Mouse (Mus musculus): Measurements from ENCODE around the gene Fndc8. TPM values are rescaled to one million over a fixed set of nuclear protein-coding genes. Genes with fewer than 3 reads are reported as not detected.

Gene Fndc8
- total and polyA plus RNA-seq, 3 experiments, result 0.06 TPM; not detected in 2

DNA sequence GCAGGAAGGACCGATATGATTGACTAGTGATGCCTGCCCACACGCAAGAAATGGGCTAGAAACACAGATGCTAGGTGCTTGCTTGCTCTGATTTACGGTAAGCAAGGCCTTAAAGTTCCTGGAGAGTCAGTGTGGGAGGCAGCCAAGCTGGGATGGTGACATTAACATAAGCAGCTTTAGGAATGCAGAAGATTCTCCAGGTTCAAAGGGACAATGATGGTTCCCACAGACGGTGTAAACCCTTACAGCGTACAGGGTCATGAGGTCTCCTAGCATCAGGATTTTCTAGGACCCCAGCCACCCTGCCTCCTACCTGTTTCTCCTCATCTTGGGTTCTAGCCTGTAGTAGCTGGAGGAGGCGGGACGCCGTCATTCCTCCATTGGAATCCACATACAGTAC is 8.7 kb upstream of the Fndc8 start:
- Histone ChIP-seq H3K27me3 (ENCODE audit: control insufficient read depth, insufficient read depth, low read length) (no peaks in the 10 kb centered on the region), H3K4me3 (no peak overlapping the region), H3K36me3 (ENCODE audit: control insufficient read depth, insufficient read depth, low read length) (no peaks in the 10 kb centered on the region), H3K4me1 (ENCODE audit: control insufficient read depth, insufficient read depth, low read length) (no peaks in the 10 kb centered on the region), H3K79me2 (replicated peaks; ENCODE audit: control insufficient read depth, insufficient read depth, low read length) (no peaks in the 10 kb centered on the region), H3K9ac (ENCODE audit: low read depth, low read length) (no peak overlapping the region), H3K27ac (no peak overlapping the region)
- intact Hi-C loops (cut with DNase I), result no loop called here
- no peak for DNase-seq
- 77% methylated on average over 8 of the region's 8 CpGs for WGBS
- TF ChIP-seq POLR2A (IDR thresholded peaks at IDR 0.05; ENCODE audit: insufficient read depth, low read depth, low read length) (no peak), CTCF (IDR thresholded peaks at IDR 0.05) (no peak), EP300 (IDR thresholded peaks at IDR 0.05; ENCODE audit: insufficient read depth, low read depth, low read length) (no peak)

DNA sequence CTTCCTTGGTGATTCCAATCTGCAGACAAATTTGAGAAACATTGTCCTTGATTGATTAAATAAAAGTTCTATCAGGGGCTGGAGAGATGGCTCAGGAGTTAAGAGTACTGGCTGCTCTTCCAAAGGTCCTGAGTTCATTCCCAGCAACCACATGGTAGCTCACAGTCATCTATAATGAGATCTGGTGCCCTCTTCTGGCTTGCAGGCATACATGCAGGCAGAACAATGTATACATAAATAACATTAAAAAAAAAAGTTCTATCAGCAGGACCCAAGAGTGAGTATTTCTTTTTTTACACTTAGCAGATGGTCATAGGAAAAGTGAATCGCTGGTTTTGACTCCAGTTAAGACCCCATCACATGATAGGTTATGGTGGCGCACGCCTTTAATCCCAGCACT is 5.4 kb upstream of the Fndc8 start:
- no peak for DNase-seq
- Histone ChIP-seq H3K9ac (ENCODE audit: low read depth, low read length) (no peak overlapping the region), H3K27ac (no peak overlapping the region), H3K36me3 (ENCODE audit: control insufficient read depth, insufficient read depth, low read length) (no peaks in the 10 kb centered on the region), H3K4me3 (no peak overlapping the region), H3K27me3 (ENCODE audit: control insufficient read depth, insufficient read depth, low read length) (no peaks in the 10 kb centered on the region), H3K4me1 (ENCODE audit: control insufficient read depth, insufficient read depth, low read length) (0 out of 2 replicates have a peak, but pooled peaks cover 2% of the 10 kb centered on the region), H3K79me2 (replicated peaks; ENCODE audit: control insufficient read depth, insufficient read depth, low read length) (no peaks in the 10 kb centered on the region)
- peak; percentile 67 for TF ChIP-seq CTCF (IDR thresholded peaks at IDR 0.05)
- no peak for TF ChIP-seq EP300 (IDR thresholded peaks at IDR 0.05; ENCODE audit: insufficient read depth, low read depth, low read length)
- intact Hi-C loops (cut with DNase I), result no loop called here
- 86% methylated on average over 3 of the region's 3 CpGs for WGBS

DNA sequence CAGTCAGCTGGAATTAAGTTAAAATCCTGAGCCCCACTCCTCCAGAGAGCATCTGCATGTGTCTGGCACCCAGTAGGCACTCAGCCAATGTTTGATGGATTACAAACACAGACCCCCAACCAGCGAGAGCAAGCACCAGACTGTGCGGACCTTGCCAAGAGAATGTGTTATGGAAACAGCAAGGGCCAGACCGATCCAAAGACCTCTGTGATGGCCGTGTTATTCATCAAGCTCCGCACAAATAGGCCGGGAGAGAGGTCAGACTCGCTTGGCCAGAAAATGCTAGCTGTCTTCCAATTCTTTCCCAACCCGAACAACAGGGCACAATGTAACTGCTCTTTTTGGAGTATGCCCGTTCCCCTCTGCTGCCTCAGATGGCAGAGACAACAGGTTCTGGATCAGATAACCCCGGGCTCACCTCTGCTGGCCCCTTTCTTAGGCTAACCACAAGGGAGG is 3.4 kb upstream of the Fndc8 start:
- no peak for TF ChIP-seq EP300 (IDR thresholded peaks at IDR 0.05; ENCODE audit: insufficient read depth, low read depth, low read length)
- TF ChIP-seq POLR2A (IDR thresholded peaks at IDR 0.05; ENCODE audit: insufficient read depth, low read depth, low read length), result no peak
- intact Hi-C loops (cut with DNase I), result no loop called here
- no peaks in the 10 kb centered on the region for H3K27me3 ChIP-seq (ENCODE audit: control insufficient read depth, insufficient read depth, low read length)
- H3K4me1 ChIP-seq (ENCODE audit: control insufficient read depth, insufficient read depth, low read length), result 0 out of 2 replicates have a peak, but pooled peaks cover 2% of the 10 kb centered on the region
- WGBS, result 58% methylated on average over 10 of the region's 10 CpGs
- H3K36me3 ChIP-seq (ENCODE audit: control insufficient read depth, insufficient read depth, low read length), result no peaks in the 10 kb centered on the region
- H3K27ac ChIP-seq, result no peak overlapping the region
- no peak overlapping the region for H3K4me3 ChIP-seq
- no peak overlapping the region for H3K9ac ChIP-seq (ENCODE audit: low read depth, low read length)
- no peaks in the 10 kb centered on the region for H3K79me2 ChIP-seq (replicated peaks; ENCODE audit: control insufficient read depth, insufficient read depth, low read length)
- no peak for DNase-seq

DNA sequence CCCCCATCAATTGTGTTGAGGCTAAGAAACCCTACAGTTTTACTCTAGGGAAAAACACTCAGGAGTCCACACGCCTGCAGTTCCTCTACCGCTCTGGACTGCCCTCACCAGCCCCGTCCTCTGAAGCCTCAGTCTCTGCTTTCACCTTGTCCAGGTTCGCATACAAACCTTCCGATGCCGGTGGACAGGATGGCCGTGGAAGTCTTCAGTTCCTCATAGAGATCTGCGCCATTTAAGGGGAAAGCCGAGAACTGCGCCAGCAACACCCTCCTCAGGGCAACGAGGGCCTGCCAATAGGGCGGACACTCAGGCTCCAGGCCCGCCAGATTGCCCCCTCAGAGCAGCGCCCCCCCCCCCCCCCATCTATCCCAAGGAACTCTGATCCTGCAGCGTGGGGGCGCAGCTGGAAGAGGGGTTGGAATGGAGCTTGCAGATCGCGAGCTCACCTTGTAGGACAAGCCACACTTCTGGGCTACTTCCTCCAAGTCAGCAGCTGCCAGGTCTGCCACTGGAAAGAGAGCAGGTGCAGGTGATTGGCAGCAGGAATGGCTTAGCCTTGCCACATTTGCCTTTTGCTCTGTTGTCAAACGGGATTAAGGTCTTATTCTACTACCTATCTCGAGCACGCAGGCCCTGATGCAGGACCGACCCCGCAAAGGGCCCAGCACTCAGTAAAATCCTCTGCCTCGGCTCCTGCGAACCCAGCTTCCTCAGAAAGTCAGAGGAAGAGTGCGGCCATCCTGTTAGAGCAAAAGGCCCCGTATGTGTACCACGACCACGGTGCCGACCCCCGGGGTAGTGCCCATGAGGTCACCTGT is 2.2 kb upstream of the Fndc8 start:
- Histone ChIP-seq H3K4me3 (peak overlapping the region; percentile 77), H3K79me2 (replicated peaks; ENCODE audit: control insufficient read depth, insufficient read depth, low read length) (no peaks in the 10 kb centered on the region), H3K27ac (peak overlapping the region; percentile 68), H3K27me3 (ENCODE audit: control insufficient read depth, insufficient read depth, low read length) (no peaks in the 10 kb centered on the region), H3K36me3 (ENCODE audit: control insufficient read depth, insufficient read depth, low read length) (no peaks in the 10 kb centered on the region), H3K4me1 (ENCODE audit: control insufficient read depth, insufficient read depth, low read length) (0 out of 2 replicates have a peak, but pooled peaks cover 2% of the 10 kb centered on the region), H3K9ac (ENCODE audit: low read depth, low read length) (peak overlapping the region; percentile 77)
- WGBS, result 3% methylated on average over 31 of the region's 31 CpGs
- intact Hi-C loops (cut with DNase I), result loop anchor here (1.0 to 5.0 kb wide), 5 partner anchors 18 to 654 kb away; partner anchors contain the start of genes Cct6b, Rffl and Zfp830
- peak in 1 of 2 experiments; percentile 34 for DNase-seq
- no peak for TF ChIP-seq CTCF (IDR thresholded peaks at IDR 0.05)
- no peak for TF ChIP-seq EP300 (IDR thresholded peaks at IDR 0.05; ENCODE audit: insufficient read depth, low read depth, low read length)
- TF ChIP-seq POLR2A (IDR thresholded peaks at IDR 0.05; ENCODE audit: insufficient read depth, low read depth, low read length), result no peak

DNA sequence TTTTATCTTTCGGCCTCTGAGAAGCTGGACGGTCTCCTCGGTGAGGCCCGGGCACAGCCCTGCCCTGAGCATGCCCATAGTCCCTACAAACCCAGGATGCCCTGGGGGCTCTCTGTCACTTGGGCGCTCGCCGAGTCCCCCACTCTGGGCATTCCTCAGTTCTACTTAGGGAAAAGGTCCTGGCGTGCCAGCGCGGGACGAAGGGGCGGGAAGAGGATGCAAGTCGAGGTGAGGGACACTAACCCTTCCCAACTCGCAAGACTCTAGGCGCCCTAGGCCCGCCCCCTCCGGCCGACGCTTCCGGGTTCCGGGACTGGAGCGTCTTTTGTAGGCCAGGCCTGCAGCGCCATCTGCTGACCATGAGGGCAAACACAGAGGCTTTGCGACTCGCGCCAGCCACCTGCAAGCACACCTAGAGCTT is 1.6 kb upstream of the Fndc8 start, which contains the start of gene Rad51d:
Rad51d (minus strand) TSS at position 273 of the 421 bp plus-strand sequence.
- TF ChIP-seq CTCF (IDR thresholded peaks at IDR 0.05) (peak; percentile 81), POLR2A (IDR thresholded peaks at IDR 0.05; ENCODE audit: insufficient read depth, low read depth, low read length) (peak; percentile 80), EP300 (IDR thresholded peaks at IDR 0.05; ENCODE audit: insufficient read depth, low read depth, low read length) (peak; percentile 76; the same call in 1 of the 2 replicates)
- H3K27ac ChIP-seq, result peak within 1 kb of the TSS; percentile 68
- 0 out of 2 replicates have a peak, but pooled peaks cover 2% of the 10 kb centered on the region for H3K4me1 ChIP-seq (ENCODE audit: control insufficient read depth, insufficient read depth, low read length)
- intact Hi-C loops (cut with DNase I), result loop anchor here (1.0 to 5.0 kb wide), 5 partner anchors 19 to 655 kb away; partner anchors contain the start of genes Cct6b, Rffl and Zfp830
- peak; percentile 93 to 95 for DNase-seq
- H3K79me2 ChIP-seq (replicated peaks; ENCODE audit: control insufficient read depth, insufficient read depth, low read length), result no peaks in the 10 kb centered on the region
- peak within 1 kb of the TSS; percentile 77 for H3K9ac ChIP-seq (ENCODE audit: low read depth, low read length)
- peak within 1 kb of the TSS; percentile 77 for H3K4me3 ChIP-seq
- no peaks in the 10 kb centered on the region for H3K27me3 ChIP-seq (ENCODE audit: control insufficient read depth, insufficient read depth, low read length)
- H3K36me3 ChIP-seq (ENCODE audit: control insufficient read depth, insufficient read depth, low read length), result no peaks in the 10 kb centered on the region
- WGBS, result under 1% methylated on average over 23 of the region's 26 CpGs

DNA sequence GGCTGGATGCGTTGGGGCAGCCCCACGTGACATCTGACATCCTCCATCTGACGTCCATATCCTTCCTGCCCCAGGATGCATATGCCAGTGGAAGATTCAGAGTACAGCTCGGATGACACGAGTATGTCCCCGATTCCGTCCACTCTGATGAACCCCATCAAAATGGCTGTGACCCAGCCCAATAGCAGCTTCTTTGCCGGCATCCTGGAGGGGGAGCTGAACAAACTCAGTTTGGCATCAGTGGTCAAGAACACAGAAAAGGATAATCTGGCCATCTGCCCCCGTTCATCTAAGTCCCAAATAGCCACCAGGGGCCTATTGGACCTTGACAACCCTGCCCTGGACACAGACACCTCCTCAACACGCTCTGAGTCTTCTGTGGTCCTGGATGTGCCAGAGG is 5.6 kb downstream of the Fndc8 start:
- TF ChIP-seq POLR2A (IDR thresholded peaks at IDR 0.05; ENCODE audit: insufficient read depth, low read depth, low read length), result no peak
- TF ChIP-seq EP300 (IDR thresholded peaks at IDR 0.05; ENCODE audit: insufficient read depth, low read depth, low read length), result no peak
- TF ChIP-seq CTCF (IDR thresholded peaks at IDR 0.05), result no peak
- Histone ChIP-seq H3K4me3 (no peak overlapping the region), H3K4me1 (ENCODE audit: control insufficient read depth, insufficient read depth, low read length) (no peaks in the 10 kb centered on the region), H3K9ac (ENCODE audit: low read depth, low read length) (no peak overlapping the region), H3K27ac (no peak overlapping the region), H3K36me3 (ENCODE audit: control insufficient read depth, insufficient read depth, low read length) (no peaks in the 10 kb centered on the region), H3K79me2 (replicated peaks; ENCODE audit: control insufficient read depth, insufficient read depth, low read length) (no peaks in the 10 kb centered on the region), H3K27me3 (ENCODE audit: control insufficient read depth, insufficient read depth, low read length) (no peaks in the 10 kb centered on the region)
- intact Hi-C loops (cut with DNase I), result no loop called here
- DNase-seq, result no peak
- WGBS, result 54% methylated on average over 10 of the region's 10 CpGs
